Mouse (Mus musculus) kidney, adult 8-10 months (tissue): ENCODE data around the gene Dglucy.

Source experiments
- DNase-seq, 2 experiments: peaks; one replicate each; pipeline ENCODE4 v3.0.0; 2022

The Dglucy gene

DNA sequence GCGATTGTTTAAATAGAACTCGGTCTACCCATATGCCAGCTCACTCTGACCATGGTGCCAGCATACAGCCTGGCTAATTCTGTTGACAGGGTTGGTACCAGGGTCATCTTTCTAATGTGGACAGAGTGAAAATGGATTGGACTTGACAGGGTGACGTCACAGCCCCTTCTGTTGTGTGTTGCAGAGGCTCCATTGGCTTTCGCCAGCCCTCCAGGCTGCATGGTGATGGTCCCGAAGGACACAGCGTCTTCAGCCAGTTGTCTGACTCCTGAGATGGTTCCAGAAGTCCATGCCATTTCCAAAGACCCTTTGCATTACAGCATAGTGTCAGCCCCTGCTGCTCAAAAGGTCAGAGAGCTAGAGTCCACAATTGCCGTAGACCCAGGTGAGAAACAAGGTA lies 65.7 kb downstream of the Dglucy start:
- no peak for DNase-seq

DNA sequence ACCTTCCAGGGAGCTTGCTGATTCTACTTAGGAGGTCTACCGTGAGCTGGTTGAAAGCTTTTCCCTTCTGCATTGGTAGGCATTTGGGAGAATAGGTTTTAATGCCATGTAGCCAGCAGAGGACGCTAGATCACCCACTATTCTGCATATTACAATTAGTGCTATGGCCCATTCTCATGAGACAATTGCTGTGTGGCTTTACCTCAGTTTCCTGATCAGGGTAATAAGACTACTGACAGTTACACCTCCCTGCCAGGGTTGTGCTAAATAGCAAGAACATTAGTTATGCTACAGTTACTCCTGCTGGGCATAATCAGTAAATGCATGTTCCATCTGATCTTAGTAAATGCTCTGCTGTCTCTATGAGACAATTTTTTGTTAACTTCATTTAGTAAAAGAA lies 67.0 kb downstream of the Dglucy start:
- DNase-seq: no peak

DNA sequence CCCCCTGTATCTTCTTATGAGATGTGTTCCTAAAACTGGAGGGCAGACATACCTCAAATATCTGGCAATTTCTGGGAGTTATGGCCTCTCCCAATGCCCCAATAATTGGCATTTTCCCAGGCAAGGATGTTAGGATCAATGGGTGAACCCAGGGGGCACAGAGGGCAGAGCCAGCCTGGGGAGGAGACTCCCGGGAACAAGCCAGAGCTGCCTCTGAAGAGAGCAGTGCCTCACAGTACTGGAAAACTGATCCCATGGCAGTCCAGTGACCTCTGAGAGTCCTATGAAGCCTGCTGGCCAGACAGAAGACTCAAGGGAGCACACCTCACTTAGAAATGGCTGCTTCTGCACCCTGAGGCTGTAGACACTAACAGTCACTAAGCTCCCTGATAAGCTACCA lies 67.7 kb downstream of the Dglucy start:
- no peak for DNase-seq

DNA sequence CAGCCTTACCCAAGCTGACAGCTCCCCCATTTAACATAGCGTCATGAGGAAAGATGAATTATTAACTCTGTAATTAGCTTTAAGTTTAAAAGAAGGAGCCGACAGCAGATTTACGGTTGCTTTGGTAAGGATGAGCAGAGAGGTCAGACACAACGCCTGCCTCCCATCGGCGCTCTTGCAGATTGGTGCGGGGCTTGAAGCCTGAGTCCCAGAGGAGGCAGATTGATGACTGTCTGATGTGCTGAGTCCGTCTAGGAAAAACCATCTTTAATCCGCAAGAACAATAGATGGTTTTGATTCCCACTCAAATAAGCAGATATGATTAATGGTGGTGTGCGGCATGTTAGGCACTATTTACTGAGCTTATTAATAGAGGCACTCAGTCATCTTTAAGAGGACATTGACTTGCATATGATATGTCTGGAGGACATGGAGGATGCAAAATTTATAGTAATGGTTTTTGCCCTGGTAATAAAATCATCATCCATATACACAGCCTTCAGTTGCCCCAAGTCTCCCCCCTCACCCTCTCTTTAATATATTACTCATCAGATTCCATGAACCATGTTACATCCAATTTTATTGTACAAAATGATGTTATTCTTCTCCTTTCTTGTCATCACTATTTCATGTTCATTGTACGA lies 68.7 kb downstream of the Dglucy start:
- no peak for DNase-seq

DNA sequence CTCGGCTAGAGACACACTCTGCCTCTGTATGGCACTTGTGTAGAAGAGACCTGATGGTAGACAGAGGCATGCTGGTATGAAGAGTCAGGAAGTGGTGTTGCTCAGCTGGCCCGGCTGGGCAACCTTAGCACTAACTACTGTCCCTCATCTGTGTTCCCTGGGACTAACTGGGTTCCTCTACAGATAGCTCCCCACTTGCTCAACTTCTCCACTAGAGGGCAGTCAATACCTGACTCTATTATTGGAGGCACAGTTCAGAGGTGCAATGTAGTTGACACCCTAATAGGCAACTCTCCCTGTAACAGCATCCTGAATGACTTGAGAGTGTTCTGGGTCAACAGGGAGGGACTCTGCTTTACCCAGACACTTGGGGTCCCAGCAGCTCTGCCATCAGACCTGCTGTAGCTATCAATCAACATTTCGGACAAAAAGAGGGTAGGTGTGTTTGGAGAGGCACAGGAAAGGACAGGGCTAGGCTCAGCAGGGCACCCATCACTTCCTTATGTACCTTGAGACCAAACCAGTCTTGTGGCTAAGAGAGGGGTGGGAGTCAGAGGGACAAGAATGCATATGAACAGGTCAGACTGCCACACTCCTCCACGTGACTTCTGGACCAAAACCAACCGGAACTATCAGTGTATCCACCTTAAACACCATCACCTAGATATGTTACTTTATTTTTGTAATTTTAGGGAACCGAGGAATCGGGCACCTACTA lies 70.7 kb downstream of the Dglucy start:
- DNase-seq: peak; percentile 37 to 40

DNA sequence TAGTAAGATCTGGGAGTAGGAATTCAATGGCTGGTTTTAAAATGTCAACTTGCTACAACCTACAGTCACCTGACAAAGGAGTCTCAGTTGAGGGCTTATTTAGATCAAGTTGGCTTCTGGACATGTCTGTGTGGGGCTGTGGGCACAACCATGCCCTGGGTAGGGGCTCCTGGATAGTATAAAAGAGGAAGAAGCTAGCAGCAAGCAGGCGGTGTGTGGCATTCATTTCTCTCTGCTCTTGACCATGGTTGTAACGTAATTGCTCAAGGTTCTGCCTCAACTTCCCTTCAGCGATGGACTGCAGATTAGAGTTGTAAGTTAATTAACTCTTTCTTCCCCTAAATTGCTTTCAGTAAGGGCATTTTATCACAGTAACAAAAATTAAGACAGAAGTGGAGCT lies 73.5 kb downstream of the Dglucy start:
- no peak for DNase-seq

DNA sequence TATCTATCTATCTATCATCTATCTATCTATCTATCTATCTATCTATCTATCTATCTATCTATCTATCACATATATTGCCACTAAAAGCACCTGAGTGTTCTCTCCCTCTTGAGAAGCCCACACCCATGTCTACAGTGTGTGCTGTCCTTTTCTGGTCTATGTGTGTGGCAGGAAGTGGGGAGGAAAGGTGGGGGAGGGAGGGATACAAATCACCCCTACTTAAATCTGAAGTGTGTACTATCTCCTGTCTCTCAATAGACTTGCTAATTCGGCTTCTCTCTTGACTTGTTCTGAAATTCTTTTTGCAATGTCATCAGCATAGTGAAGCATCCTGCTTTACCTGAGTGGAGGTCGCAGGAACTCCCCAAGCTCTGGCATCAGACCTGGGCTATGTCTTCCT lies 77.5 kb downstream of the Dglucy start:
- DNase-seq: no peak

DNA sequence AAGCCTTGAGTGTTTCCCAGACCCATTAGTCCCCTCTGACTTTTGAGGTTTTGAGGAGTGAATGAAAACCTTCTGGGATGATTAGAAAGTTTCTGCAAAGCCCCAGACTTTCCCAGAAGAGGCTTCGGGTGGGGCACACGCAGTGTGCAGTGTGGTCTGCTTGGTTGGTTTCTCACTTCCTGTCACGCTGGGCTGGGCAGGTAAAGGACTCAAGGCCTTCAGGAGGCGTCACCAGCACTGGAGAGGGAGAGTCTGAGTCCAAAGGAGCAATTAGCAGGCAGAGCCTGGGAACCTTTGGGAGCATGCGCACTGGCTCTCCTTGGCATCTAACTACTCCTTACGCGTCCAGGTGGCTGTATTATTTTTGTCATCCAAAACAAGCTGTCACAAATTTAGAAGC lies 78.9 kb downstream of the Dglucy start:
- peak; percentile 68 to 71 for DNase-seq

DNA sequence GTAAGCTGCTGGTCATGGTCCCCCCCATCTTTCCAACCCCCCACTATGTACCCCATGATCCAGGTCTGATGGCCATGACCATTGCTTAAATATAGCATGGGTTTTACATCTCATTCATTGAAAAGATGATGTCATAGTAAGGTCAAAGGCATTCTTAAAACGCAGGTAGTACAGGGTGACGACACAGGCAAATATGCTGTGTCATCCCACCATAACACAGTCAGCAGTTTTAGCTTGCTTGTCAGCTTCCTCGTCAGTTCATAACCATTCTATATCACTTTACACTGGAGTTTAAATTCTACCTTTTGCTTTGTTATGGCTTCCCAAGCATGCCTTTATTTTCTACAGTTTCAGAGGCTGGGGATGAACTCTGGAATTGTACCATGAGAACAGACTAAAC lies 83.4 kb downstream of the Dglucy start:
- DNase-seq: no peak

DNA sequence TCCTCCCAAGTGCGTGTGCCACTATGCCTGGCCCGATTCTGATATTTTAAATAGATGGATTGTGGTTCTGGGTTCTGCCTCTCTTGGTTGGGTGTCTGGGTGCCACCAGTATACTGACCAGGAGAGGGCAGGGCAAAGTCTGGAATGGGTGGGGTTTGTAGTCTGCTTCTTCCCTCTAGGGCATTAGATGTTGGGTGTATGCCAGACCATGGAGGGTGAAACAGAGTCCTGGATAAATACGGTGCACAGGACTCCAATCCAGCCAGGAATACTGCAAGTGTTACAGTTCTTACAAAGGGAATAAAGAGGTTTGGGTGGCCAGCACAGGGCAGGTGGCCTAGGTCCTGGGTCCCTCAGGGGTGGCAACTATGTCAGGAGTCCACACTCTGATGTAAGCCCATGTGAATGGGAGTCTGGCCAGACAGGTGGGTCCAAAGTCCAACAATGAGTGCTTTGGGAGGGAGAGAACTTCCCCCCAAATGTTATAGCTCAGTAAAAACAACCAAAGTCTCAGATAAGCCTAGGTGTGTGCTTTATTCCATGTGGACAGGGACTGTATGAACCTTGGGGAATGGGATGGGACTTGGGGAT lies 84.1 kb downstream of the Dglucy start:
- DNase-seq: peak; percentile 75 to 82

DNA sequence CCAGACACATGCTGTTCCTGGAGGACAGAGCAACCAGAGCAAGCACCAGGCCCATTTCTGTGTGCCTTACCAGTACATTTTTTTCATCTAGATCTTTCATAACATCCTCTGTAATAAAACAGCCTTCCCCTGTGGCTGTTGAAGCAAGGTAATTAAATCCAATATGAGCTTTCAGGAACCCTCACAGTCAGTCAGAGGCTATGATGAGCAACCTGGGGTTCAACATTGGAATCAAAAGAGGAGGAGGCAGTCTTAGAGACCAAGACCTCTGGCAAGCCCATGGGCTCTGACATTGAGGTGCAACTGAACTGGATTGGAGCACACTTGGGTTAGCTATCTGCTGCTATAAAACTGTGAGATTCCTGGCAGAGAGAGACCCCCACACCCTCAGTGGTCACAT lies 86.2 kb downstream of the Dglucy start:
- no peak for DNase-seq

DNA sequence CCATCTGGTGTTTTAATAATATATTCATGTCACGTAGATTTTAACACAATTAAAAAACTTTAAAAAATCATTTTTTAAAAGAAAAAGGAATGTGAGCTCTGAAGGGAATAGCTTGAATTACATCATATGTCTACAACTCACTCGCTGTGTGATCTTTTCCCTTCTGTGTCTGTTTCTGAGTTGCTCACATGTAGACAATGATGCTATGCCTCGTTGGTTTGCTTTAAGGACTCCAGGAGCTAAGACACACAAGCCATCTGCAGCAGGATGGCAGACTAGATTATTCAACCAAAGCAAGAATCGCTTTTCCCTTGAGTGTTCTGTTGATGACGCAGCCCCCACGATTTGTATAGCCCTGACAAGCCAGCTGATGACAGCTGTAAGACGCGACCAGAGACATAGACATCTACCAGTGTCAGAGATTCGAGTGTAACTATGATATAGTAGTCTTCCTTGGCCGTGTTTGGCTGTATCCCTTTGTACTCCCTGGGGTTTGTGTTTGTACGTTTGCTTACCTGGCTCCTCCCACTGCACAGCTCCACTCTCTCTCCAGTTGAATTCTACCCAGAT lies 86.7 kb downstream of the Dglucy start:
- no peak for DNase-seq

DNA sequence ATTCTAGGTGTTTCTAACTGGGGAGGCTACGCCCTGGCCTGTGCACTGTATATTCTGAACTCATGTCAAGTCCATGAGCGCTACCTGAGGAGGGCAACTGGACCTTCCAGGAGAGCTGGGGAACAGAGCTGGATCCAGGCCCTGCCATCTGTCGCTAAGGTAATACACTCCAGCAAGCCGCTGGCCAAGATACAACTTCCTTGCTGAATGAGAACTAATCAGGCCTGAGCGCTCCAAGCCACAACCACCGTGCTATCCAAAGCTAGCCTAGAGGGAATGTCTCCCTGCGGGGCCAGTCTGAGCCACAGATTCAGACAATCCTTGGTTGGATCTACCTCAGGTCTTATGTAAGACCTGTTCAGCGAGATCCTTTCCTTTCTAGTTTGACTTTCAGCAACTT lies 88.2 kb downstream of the Dglucy start:
- no peak for DNase-seq

DNA sequence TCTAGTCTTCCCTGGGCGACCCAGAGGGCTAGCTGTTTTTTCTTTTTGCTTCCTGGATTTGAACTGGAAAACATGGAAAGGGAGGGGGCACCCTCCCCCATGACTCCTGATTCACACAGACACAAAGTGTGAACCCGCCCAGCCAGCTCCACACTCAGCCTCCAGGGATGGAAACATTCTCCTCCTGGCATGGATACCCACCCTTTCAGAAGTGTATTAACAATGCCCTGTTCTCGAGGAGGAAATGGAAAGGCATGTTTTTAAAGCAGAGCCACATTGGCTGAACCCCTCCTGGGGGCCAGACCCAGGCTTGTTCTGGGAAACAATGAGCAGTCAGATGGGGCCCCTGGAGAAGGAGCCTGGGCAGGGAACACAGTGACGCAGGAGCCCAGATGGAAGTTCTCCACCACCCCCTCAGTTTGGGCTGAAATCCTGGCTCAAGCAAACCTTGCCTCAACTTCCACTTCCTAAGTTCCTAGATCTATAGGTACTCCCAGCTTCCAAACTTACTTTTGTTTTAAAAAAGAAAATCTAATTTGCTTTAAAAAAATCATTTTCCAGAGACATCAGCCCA lies 89.3 kb downstream of the Dglucy start:
- no peak for DNase-seq

DNA sequence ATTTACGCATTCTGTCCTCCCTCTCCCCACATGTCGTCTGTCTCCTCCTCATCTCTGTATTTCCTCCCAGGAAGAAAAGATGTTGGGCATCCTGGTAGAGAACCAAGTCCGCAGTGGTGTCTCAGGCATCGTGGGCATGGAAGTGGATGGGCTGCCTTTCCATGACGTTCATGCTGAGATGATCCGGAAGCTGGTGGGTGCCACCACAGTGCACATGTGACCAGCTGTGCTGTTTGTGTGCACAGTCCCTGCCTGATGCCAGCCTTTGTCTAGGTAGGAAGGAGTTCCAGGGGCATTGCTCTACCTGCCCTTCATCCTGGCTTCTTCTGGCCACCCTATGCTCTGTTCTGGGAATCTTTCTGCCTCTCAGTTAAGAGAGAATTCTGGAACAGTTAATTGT lies 92.4 kb downstream of the Dglucy start:
- DNase-seq: no peak

DNA sequence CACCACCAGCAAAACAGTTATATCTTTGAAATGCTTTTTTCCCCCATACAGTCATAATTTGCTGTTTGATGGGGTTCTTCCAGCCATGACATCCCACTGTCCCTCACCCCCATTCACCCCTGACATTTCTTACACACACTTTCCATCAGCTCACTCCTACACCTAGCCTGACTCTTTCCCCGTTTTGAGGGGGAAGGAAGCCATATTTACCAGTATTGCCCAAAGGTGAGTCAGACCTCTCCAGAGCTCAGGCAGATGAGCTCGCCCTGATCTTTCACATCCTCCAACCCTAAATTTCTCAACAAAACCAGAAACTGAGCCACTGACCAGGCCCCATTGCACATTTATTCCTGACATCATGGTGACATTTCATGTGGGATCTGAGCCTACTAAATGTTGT lies 93.0 kb downstream of the Dglucy start:
- DNase-seq: no peak

DNA sequence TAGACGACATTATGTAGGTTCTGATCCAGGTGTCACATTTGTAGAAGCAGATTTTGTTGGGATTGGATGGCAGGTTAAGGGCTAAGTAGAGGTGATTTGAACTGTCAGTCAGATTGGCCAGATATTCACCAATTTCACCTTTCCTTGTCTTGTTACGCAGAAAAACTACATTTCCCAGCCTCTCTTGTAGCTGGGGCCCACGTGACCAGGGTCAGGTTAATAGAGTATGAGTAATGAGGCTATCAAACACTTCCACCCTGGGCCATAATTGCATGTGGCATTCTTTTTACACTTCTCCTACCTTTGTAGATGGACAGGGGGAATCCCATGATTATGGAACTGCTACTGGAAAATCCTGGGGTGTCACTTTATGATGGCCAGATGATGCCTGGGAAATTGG lies 94.8 kb downstream of the Dglucy start:
- no peak for DNase-seq

DNA sequence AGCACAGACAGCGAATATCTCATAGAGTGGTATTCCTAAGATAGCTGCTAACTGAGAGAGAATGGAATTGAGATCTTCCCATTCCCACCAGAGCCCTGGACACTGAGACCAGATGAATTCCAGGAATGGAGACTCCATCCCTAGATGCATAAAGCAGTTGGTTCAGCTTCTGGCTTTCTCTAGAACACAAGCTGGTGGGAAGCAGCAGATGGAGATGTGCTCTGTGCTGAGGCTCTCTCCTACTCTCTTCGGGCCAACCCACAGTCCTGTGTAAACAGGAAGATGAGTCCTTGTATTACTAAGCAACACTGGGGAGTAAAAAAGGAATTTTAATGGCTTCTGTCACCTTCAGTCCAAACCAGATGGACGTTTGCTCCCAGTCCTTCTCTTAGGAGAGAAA lies 96.7 kb downstream of the Dglucy start:
- no peak for DNase-seq

DNA sequence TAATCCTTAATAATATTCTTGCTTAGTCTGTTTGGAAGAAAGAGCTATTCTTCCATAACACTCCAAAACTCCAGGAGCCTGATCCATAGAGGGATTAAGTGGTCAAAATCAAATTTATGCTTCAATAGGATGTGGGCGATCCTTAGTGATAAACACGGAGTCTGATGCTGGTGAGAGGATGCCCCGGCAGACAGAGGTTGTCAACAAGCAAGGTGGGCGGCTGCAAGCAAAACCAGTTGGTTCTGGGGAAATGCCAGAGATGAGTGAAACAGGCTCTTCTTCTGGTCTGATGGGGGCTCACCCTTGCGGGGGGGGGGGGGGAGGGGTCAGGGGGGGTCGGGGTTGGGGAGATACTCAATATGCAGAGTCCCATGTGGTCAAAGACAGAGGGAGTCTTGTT lies 97.1 kb downstream of the Dglucy start:
- DNase-seq: no peak

DNA sequence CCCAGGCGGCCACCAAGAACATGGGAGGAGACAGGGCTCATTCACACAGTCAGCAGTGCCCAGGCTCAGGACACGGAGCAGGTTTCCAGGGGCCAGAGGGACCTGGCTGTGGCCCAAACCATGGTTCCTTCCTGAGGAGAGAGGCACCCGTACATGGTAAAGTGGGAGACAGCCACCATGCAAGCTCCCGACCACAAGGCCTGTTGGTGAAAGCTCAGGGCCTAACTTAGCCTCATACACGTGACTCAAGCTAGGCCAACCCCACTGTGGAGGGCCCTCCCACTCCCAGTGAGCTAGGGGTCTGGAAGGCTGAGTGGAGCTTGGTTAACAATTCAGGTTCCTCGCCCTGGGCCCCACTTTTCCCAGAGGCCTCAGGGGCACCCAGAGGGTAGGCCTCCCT lies 99.1 kb downstream of the Dglucy start:
- no peak for DNase-seq

DNA sequence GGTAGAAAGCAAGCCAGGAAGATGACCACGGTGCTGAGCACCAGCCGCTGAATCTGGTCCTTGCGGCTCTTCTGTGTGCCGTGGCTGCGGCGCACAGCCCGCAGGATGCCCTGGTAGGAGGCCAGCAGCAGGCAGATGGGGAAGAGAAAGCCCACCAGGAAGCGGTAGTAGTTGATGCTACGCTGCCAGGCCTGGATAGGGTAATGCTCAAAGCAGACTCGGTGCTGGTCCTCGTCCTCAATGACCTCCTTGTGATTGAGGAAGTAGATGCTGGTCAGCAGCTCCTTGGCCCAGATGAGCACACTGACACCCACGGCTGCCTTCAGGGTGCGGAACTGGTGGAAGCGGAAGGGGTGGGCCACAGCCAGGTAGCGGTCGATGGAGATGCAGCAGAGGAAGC lies 99.7 kb downstream of the Dglucy start:
- DNase-seq: no peak

DNA sequence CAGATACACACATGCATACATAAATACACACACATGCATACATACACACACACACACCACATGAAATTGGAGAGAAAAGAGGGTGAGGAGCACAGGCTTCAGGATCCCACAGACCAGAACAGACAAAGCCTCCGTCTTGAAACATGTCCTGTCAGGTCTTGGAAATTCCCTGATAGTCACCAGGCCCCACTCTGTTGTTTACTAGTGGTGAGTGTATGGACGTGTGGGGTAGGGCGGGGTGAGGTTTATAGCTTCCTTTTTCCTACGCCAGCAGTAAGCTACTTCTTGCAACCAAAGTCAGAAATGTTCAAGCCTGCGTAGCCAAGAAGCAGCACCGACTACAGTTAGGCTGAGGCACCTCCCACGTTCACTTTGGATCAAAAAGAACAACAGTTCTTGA lies 104.3 kb downstream of the Dglucy start:
- no peak for DNase-seq

DNA sequence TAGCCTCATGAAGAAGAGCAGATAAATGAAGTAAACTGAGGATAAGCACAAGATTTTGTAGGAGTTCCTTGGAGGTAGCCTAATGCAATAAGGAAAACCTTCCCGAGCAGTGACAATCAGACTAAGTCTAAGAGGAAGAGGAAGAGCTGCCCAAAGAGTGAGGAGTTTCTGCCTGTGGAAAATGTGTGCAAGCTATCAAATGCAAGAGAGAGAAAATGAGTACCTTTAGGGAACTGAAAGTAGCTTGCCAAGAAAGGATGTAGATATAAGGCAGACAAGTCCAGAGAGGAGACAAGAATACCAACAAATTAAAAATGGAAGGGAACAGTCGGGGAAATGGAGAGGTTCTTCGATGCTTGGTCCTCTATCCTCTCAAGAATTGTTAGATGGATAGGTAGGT lies 106.7 kb downstream of the Dglucy start:
- no peak for DNase-seq

DNA sequence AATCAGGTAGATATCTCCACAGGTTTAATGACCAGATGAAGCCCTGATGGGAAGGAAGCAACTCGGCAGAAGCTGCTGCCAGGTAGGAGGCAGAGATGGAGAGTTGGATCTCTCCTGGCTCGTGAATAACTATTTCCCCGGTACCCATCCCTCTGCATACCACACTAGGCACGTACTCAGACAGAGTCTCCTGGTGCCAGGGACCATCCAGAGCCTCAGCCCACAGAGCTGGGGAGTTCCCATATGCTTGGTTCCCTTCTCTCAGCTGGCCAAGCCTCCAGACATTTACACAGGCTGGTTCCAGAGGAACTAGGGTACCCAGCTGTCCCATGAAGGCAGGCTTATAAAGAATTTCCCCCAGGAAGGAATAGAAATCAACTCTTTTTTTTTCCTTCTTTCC lies 108.0 kb downstream of the Dglucy start:
- no peak for DNase-seq
